Mouse (Mus musculus) liver, adult 2 months (tissue): ENCODE data around the gene Mfsd11.

Experiments
- CTCF ChIP-seq: fragments of 200-500 bp; IDR thresholded peaks from 2 replicates; pipeline ENCODE4 v1.5.1; 2011; ENCODE audit warnings: low read depth, low read length, control low read depth
- POLR2A ChIP-seq: fragments of 200-500 bp; IDR thresholded peaks from 2 replicates; pipeline ENCODE4 v1.6.1; 2011; ENCODE audit warnings: low read length, control low read depth; ENCODE audit not compliant: insufficient read depth; ENCODE audit errors: extremely low read depth

- TF ChIP-seq CTCF (no peak), POLR2A (no peak)
These were observed 12.2 kb downstream of the Mfsd11 start for GRCm38 (mm10) chr11:116864444-116864843.
